Mouse (Mus musculus) heart, embryonic 10.5 days (tissue): Measurements from ENCODE around the gene Cntnap2. TPM values are rescaled to one million over a fixed set of nuclear protein-coding genes. Genes with fewer than 3 reads are reported as not detected.

Source experiments
- DNase-seq: peaks from one replicate; pipeline ENCODE4 v3.0.0-alpha.2; 2017; ENCODE audit warnings: low spot score
- H3K27ac ChIP-seq: fragments of 300-500 bp; sonication (generic); 2 replicates; pipeline ENCODE4 v1.5.1; 2016; ENCODE audit warnings: mild to moderate bottlenecking
- H3K27me3 ChIP-seq: fragments of 300-500 bp; sonication (generic); 2 replicates; pipeline ENCODE4 v1.6.1; 2016; ENCODE audit warnings: mild to moderate bottlenecking; ENCODE audit not compliant: poor library complexity, insufficient read depth, severe bottlenecking
- H3K36me3 ChIP-seq: fragments of 300-500 bp; sonication (generic); 2 replicates; pipeline ENCODE4 v1.6.1; 2016; ENCODE audit warnings: mild to moderate bottlenecking, moderate library complexity
- H3K4me1 ChIP-seq: fragments of 300-500 bp; sonication (generic); 2 replicates; pipeline ENCODE4 v1.6.1; 2016; ENCODE audit warnings: mild to moderate bottlenecking
- H3K4me3 ChIP-seq: fragments of 300-500 bp; sonication (generic); 2 replicates; pipeline ENCODE4 v1.5.1; 2016; ENCODE audit warnings: mild to moderate bottlenecking, moderate library complexity
- H3K9me3 ChIP-seq: fragments of 300-500 bp; sonication (generic); 2 replicates; pipeline ENCODE4 v1.6.1; 2016; ENCODE audit warnings: mild to moderate bottlenecking, moderate library complexity
- WGBS: fragments of 180-500 bp; shearing (Covaris S2); methylation state at CpG from one replicate; pipeline ENCODE4 v1.1.7; 2016; 5-methylcytosine and 5-hydroxymethylcytosine counted together
- polyA plus RNA-seq: library from polyadenylated mRNA; unstranded; fragments of >200 nt; fragmentation: Nextera tagmentation; extraction: Ambion mirVana; gene quantifications from 2 replicates; pipeline ENCODE4 v1.2.1, GENCODE M21; 2016

Gene Cntnap2
- polyA plus RNA-seq, 1 experiment from 2014 or later, result 1.4 TPM

- H3K4me3 ChIP-seq, result no peak overlapping the region
- H3K4me1 ChIP-seq, result peaks cover 12% of the 10 kb centered on the region
- H3K27me3 ChIP-seq, result no peaks in the 10 kb centered on the region
- 77% methylated on average over 3 of the region's 3 CpGs for WGBS
- no peaks in the 10 kb centered on the region for H3K9me3 ChIP-seq
- no peak overlapping the region for H3K27ac ChIP-seq
- no peaks in the 10 kb centered on the region for H3K36me3 ChIP-seq
- DNase-seq, result no peak
Observed at GRCm38 (mm10) chr6:47344696-47345095, 2285.5 kb downstream of the Cntnap2 start.

GRCm38 (mm10) chr6:47350100-47350690 lies 2291.0 kb downstream of the Cntnap2 start:
- no peak for DNase-seq
- Histone ChIP-seq H3K36me3 (no peaks in the 10 kb centered on the region), H3K4me1 (no peaks in the 10 kb centered on the region), H3K9me3 (no peaks in the 10 kb centered on the region), H3K4me3 (no peak overlapping the region), H3K27ac (no peak overlapping the region), H3K27me3 (no peaks in the 10 kb centered on the region)
- 86% methylated on average over 8 of the region's 8 CpGs for WGBS
